Mouse (Mus musculus) E14TG2a.4 (cell line): ENCODE results near the gene Rac3.

ENCODE experiments used
- CTCF ChIP-seq: conservative IDR thresholded peaks from 2 replicates; pipeline ENCODE4 v1.5.1; 2014; ENCODE audit warnings: low read length
- NANOG ChIP-seq: IDR thresholded peaks from 2 replicates; pipeline ENCODE4 v1.6.1; 2014; ENCODE audit warnings: borderline replicate concordance, low read length, mixed read lengths
- POU5F1 ChIP-seq: IDR thresholded peaks from 2 replicates; pipeline ENCODE4 v1.6.1; 2014; ENCODE audit warnings: low read length, borderline replicate concordance

GRCm38 (mm10) chr11:120682683-120683082 lies 38.6 kb upstream of the Rac3 start:
- TF ChIP-seq CTCF (no peak), POU5F1 (no peak), NANOG (no peak)
